Mouse (Mus musculus) neural tube, embryonic 10.5 days (tissue): ENCODE measurements at regions not wholly inside any gene's neighbourhood (a gene's known extent, or its start where the extent isn't known, plus 50 kb on each side); places are given as distances from the start of the nearest gene placed in this dataset.
"Not testable (repeated sequence)": the region's sequence is repeated elsewhere in the genome, so short reads cannot be mapped to it uniquely, and the experiment has no call there.

ENCODE experiments used
- DNase-seq: peaks from one replicate; pipeline ENCODE4 v3.0.0-alpha.2; 2017; ENCODE audit warnings: low spot score; ENCODE audit errors: extremely low spot score

GRCm38 (mm10) chr5:96898120-96898672 lies 99.3 kb upstream of the Bmp2k start:
- DNase-seq = no peak

DNA sequence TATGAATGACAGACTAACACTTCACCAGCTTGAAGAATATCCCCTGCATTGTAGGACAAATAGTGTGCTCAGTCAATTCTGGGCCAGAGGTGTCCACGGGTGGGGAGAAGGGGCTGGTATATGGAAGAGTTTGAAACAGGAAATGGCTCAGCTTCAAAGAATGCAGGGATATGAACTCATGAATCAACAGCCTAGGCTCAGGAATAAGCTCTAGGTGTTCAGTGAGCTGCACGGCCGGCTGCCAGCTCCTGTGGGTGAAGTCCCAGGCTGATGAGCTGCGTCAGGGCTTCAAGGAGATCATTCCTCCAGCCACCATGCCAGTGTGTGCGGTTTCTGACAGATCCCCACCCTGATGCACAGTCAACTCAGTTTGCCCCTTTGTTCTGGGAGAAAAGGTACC lies 98.8 kb upstream of the Bmp2k start:
- no peak for DNase-seq

DNA sequence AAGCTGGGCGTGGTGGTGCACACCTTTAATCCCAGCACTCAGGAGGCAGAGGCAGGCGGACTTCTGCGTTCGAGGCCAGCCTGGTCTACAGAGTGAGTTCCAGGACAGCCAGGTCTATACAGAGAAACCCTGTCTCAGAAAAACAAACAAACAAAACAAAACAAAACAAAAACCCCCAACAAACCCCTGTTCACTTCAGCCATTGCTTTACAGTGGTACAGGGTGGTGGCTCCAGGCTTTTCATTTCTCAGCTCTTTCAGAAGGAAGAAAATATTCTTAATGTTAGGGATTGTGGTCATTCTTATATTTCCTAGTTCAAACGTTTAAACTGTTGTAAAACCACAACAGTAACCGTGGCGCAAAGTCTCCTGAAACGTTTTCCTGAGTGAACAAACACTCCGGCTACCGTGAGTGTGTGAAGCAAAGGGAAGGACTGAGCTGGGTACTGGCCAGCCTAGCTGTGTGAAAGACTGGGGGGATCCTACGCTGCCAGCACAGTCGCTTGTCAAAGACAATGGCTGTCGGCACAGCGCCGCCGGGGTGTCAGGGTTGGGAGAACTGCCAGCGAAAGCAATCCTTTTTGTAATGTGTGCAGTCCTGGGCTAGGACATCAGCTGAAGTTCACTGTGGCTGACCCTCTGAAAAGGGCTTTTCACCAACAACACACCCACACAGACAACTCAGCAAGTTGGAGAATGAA lies 91.8 kb upstream of the Bmp2k start:
- DNase-seq = peak; percentile 32

- DNase-seq = not testable (repeated sequence)
These were observed 89.1 kb upstream of the Bmp2k start for GRCm38 (mm10) chr5:96908371-96908770.

DNA sequence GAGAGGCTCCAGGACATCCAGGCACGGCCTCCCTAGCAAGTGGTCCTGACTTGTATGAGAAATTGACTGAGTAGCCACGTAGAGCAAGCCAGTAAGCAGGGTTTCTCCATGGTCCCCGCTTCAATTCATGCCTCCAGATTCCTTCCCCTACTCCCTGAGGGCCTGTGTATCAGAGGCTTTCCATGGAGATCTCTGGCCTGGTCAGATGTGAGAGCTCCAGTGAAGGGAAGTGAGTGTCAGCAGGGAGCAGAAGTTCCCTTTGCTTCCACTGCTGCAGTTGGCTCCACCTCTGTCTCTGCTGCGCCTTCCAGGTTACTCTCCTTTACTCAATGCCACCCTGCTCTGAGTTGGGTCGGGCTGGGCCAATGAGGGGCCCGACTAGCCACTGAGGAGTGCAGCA lies 88.3 kb upstream of the Bmp2k start:
- no peak for DNase-seq

- DNase-seq = no peak
These were observed 85.8 kb upstream of the Bmp2k start for GRCm38 (mm10) chr5:96911550-96912253.

DNA sequence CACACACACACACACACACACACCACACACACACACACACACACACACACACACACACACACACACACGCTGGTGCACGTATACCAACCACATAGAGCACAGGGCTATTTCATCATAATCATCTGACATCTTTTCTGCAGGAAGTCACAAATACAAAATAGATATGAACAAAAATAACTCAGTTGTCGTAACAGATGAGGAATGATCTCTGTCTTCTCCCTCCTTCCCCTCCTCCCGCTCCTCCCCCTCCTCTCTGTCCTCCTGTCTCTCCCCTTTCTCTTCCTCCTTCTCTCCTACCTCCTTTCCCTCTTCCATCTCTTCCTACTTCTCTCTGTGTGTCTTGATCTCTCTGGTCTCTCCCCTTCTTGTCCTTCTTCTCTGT lies 85.2 kb upstream of the Bmp2k start:
- no peak for DNase-seq

- no peak for DNase-seq
These were observed 84.7 kb upstream of the Bmp2k start for GRCm38 (mm10) chr5:96912781-96913180.

- no peak for DNase-seq
These were observed 83.8 kb upstream of the Bmp2k start for GRCm38 (mm10) chr5:96913711-96914110.

GRCm38 (mm10) chr5:96914696-96915404 lies 82.6 kb upstream of the Bmp2k start:
- no peak for DNase-seq

DNA sequence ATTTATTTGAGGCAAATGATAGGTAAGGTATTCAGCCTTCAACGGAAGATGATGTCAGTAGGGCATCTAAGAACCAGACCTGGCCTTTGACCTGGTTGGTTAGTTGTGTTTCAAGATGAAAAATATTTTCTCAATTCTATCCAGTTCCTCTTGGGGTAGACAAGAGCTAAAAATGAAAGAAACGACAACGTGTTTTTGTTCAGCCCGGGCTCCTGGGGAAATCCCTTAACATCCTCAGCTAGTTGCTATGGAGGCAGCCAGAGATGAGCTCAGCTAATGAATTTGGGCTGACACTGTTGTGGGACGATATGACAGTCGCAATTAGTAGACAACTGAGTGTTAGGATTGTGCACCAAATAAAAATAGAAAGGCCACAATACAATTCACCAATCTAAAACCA lies 80.6 kb upstream of the Bmp2k start:
- DNase-seq = no peak

- DNase-seq = no peak
These were observed 79.8 kb upstream of the Bmp2k start for GRCm38 (mm10) chr5:96917596-96918258.

GRCm38 (mm10) chr5:96919149-96919548 lies 78.3 kb upstream of the Bmp2k start:
- DNase-seq = no peak

- DNase-seq = no peak
These were observed 76.5 kb upstream of the Bmp2k start for GRCm38 (mm10) chr5:96921037-96921436.

GRCm38 (mm10) chr5:96921511-96921910 lies 76.0 kb upstream of the Bmp2k start:
- no peak for DNase-seq

GRCm38 (mm10) chr5:96921973-96922715 lies 75.3 kb upstream of the Bmp2k start:
- no peak for DNase-seq

DNA sequence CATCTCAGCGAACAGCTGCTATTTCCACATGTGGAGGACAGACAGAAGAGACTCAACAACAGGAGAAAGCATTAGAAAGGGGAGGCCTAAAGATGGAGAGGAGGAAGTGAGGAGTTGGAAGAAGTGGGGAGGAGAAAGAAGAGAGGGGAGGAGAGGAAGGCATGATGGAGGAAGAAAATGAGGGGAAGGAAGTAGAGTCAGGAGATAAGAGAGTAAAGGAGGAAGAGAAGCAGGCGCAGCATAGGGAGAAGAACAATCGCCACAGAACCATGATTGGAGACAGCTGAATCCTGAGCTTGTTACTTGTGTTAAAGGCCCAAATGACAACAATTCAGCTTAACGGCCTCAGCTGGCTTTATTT lies 74.8 kb upstream of the Bmp2k start:
- no peak for DNase-seq

- DNase-seq = no peak
These were observed 74.0 kb upstream of the Bmp2k start for GRCm38 (mm10) chr5:96923526-96923925.

DNA sequence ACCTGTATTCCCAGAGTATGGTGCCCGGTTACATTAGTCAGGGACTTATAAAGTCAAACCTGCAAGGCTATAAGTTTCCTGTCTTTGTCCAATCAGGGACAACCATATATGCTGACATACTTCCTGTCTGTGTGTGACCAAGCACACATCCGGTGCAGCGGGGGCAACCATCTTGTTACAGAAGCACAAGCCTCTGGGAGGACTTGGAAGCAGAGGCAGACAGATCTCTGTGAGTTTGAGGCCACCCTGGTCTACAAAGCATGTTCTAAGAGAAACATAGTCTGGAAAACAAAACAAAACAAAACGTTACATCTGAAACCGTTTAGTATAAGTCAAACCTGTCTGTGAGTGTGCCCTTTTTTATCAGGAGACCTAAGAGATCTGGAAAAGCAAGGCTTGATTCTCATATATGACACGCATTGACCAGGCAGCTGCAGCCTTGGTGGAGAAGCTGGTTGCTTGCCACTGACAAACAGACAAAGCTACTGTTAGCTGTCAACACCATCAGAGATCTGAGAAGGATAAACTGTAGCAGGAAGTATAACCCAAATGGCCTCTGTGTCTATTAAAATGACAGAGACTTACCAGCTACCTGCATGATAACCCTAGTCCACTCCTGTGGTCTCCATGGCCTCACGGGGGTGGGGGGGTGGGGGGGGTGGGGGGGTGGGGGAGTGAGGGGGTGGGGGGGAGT lies 72.6 kb upstream of the Bmp2k start:
- DNase-seq = no peak

GRCm38 (mm10) chr5:96925943-96926342 lies 71.5 kb upstream of the Bmp2k start:
- DNase-seq = no peak
